Mouse (Mus musculus): Measurements from ENCODE around the gene Ptprn.

- TF ChIP-seq CTCF (IDR thresholded peaks at IDR 0.05; ENCODE audit: control insufficient read depth, insufficient read depth, insufficient read length) (no peak), USF1 (IDR thresholded peaks at IDR 0.05; ENCODE audit: low read depth) (no peak), MAX (IDR thresholded peaks at IDR 0.05) (no peak), FOSL1 (IDR thresholded peaks at IDR 0.05; ENCODE audit: insufficient read depth, low read length, poor library complexity, severe bottlenecking) (no peak)
Observed at GRCm38 (mm10) chr1:75284911-75285310, 20.6 kb upstream of the Ptprn start.
